Mouse (Mus musculus): ENCODE measurements around the gene Idua. TPM values are rescaled to one million over a fixed set of nuclear protein-coding genes. Genes with fewer than 3 reads are reported as not detected.
"Not testable (repeated sequence)": the region's sequence is repeated elsewhere in the genome, so short reads cannot be mapped to it uniquely, and the experiment has no call there.

Gene Idua
- polyA plus RNA-seq, 1 experiment from 2014 or later: 10.1 TPM

DNA sequence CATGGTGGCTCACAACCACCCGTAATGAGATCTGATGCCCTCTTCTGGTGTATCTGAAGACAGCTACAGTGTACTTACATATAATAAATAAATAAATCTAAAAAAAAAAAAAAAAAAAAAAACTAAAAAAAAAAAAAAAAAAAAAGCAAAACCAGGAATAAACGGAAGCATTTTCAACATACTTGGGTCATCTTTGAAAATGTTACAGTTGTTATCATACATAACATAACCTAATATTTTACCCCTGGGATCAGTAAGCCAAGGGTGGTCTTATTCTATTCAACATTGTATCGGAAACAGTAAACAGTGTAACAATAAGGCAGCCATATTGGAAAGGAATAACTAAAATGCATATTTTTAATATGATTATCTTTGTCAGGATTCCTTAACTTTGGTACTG, 26.0 kb upstream of the Idua start:
- not testable (repeated sequence) for H3K9ac ChIP-seq (ENCODE audit: low read depth, low read length); H3K4me3 ChIP-seq (ENCODE audit: low read depth, low read length); H3K4me1 ChIP-seq (replicated peaks; ENCODE audit: control insufficient read depth, insufficient read depth, low read length); H3K27me3 ChIP-seq (replicated peaks; ENCODE audit: control insufficient read depth, insufficient read depth, low read length); H3K9me3 ChIP-seq (ENCODE audit: control insufficient read depth, low read length); H3K36me3 ChIP-seq (ENCODE audit: control insufficient read depth, insufficient read depth, low read length); DNase-seq (ENCODE audit: low spot score); ATAC-seq (replicated peaks; ENCODE audit: low FRiP score); H3K4me2 ChIP-seq; H3K27ac ChIP-seq (ENCODE audit: low read depth, low read length)
- WGBS: 85% methylated on average over 2 of the region's 3 CpGs

DNA sequence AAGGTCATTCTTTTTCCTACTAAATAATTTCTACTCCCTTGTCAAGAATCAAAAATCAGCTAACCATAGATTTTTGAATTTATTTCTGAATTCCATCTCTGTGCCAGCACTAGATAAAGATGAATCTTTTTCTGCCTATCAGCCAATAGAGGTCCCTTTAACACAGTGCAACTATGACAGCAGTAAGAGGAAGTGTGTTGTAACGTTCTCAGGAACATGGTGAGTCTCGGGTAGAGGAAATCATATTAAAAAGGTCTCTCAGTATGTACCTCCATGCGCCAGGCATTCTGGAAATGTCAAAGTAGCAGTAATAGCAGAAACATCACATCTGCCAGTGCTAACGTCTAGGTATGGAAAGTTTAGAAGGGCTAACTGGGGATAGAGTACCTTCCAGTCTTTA, 24.0 kb upstream of the Idua start:
- 62% methylated on average over 4 of the region's 4 CpGs for WGBS

DNA sequence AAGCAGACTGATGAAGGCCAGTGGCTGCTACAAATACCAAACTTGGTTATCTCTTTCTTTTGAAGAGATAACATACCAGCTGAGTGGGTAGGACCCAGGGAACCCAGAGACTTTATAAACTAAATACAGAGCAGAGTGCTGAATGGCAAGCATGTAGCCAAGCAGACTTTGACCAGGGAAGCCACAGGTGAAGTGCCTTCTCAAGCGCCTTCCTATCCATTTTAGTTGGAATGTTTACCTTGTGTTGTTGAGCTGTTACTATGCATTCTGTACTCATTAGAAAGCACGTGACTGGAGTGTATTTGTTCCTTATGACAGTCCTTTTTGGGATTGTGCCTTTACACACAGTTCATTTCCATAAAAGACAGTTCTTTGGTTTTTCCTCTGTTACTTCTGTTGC, 16.5 kb upstream of the Idua start:
- Histone ChIP-seq H3K4me2 (no peak overlapping the region), H3K9me3 (ENCODE audit: control insufficient read depth, low read length) (no peaks in the 10 kb centered on the region), H3K9ac (ENCODE audit: low read depth, low read length) (no peak overlapping the region), H3K27ac (ENCODE audit: low read depth, low read length) (no peak overlapping the region), H3K36me3 (ENCODE audit: control insufficient read depth, insufficient read depth, low read length) (peaks cover 23% of the 10 kb centered on the region), H3K4me1 (replicated peaks; ENCODE audit: control insufficient read depth, insufficient read depth, low read length) (no peaks in the 10 kb centered on the region), H3K4me3 (ENCODE audit: low read depth, low read length) (no peak overlapping the region), H3K27me3 (replicated peaks; ENCODE audit: control insufficient read depth, insufficient read depth, low read length) (no peaks in the 10 kb centered on the region)
- ATAC-seq (replicated peaks; ENCODE audit: low FRiP score) (no peak), DNase-seq (ENCODE audit: low spot score) (no peak)
- 72% methylated on average over 2 of the region's 2 CpGs for WGBS

More for the DNA sequence above, 24.0 kb upstream of the Idua start:
- Histone ChIP-seq H3K4me2 (no peak overlapping the region), H3K4me3 (ENCODE audit: low read depth, low read length) (no peak overlapping the region), H3K27ac (ENCODE audit: low read depth, low read length) (no peak overlapping the region), H3K4me1 (replicated peaks; ENCODE audit: control insufficient read depth, insufficient read depth, low read length) (no peaks in the 10 kb centered on the region), H3K9ac (ENCODE audit: low read depth, low read length) (no peak overlapping the region), H3K36me3 (ENCODE audit: control insufficient read depth, insufficient read depth, low read length) (peaks cover 5% of the 10 kb centered on the region; the same call in 1 of the 2 replicates), H3K27me3 (replicated peaks; ENCODE audit: control insufficient read depth, insufficient read depth, low read length) (no peaks in the 10 kb centered on the region), H3K9me3 (ENCODE audit: control insufficient read depth, low read length) (no peaks in the 10 kb centered on the region)
- ATAC-seq (replicated peaks; ENCODE audit: low FRiP score) (no peak), DNase-seq (ENCODE audit: low spot score) (no peak)

DNA sequence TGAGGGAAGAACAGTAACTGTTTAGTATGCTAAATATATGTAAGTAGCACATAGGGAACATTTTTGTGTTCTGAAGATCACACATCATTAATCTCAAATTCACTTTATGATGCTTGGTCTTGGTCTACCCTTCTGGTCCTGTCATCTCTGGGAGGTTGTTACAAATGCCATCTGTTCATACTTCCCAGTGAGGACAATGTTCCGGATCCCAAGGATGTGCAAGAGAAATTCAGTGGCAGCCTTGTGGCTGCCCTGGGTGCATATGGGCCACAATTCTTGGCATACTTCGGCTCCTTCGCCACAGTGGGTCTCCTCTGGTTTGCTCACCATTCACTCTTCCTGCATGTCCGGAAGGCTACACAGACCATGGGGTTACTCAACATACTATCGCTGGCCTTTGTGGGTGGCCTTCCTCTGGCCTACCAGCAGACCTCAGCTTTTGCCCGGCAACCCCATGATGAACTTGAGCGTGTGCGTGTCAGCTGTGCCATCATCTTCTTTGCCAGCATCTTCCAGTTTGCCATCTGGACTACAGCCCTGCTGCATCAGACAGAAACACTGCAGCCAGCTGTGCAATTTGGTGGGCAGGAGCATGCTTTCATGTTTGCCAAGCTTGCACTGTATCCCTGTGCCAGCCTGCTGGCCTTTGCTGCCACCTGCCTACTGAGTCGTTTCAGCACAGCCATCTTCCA, 14.3 kb upstream of the Idua start:
- H3K36me3 ChIP-seq (ENCODE audit: control insufficient read depth, insufficient read depth, low read length): peaks cover 23% of the 10 kb centered on the region
- H3K4me3 ChIP-seq (ENCODE audit: low read depth, low read length): no peak overlapping the region
- no peaks in the 10 kb centered on the region for H3K27me3 ChIP-seq (replicated peaks; ENCODE audit: control insufficient read depth, insufficient read depth, low read length)
- WGBS: 87% methylated on average over 9 of the region's 9 CpGs
- H3K9ac ChIP-seq (ENCODE audit: low read depth, low read length): no peak overlapping the region
- H3K4me1 ChIP-seq (replicated peaks; ENCODE audit: control insufficient read depth, insufficient read depth, low read length): no peaks in the 10 kb centered on the region
- H3K9me3 ChIP-seq (ENCODE audit: control insufficient read depth, low read length): no peaks in the 10 kb centered on the region
- no peak for ATAC-seq (replicated peaks; ENCODE audit: low FRiP score)
- no peak overlapping the region for H3K27ac ChIP-seq (ENCODE audit: low read depth, low read length)
- H3K4me2 ChIP-seq: no peak overlapping the region
- no peak for DNase-seq (ENCODE audit: low spot score)

DNA sequence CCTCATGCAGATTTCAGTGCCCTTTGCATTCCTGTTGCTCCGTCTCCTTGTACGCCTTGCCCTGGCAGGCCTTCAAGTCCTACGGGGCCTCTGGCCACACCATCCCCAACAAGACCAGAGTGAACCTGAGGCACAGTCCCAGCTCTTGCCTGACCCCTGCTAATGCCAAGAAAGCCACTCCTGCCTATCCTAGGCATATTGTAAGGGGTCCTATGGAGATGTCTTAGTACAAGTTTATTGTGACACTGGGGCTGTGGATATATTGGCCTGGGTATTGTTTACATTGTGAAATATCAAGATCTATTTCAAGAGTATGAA, 13.8 kb upstream of the Idua start:
- Histone ChIP-seq H3K27me3 (replicated peaks; ENCODE audit: control insufficient read depth, insufficient read depth, low read length) (no peaks in the 10 kb centered on the region), H3K4me1 (replicated peaks; ENCODE audit: control insufficient read depth, insufficient read depth, low read length) (no peaks in the 10 kb centered on the region), H3K9me3 (ENCODE audit: control insufficient read depth, low read length) (no peaks in the 10 kb centered on the region), H3K27ac (ENCODE audit: low read depth, low read length) (no peak overlapping the region), H3K36me3 (ENCODE audit: control insufficient read depth, insufficient read depth, low read length) (peaks cover 23% of the 10 kb centered on the region), H3K9ac (ENCODE audit: low read depth, low read length) (no peak overlapping the region), H3K4me3 (ENCODE audit: low read depth, low read length) (no peak overlapping the region), H3K4me2 (no peak overlapping the region)
- WGBS: 93% methylated on average over 3 of the region's 3 CpGs
- ATAC-seq (replicated peaks; ENCODE audit: low FRiP score) (no peak), DNase-seq (ENCODE audit: low spot score) (no peak)

DNA sequence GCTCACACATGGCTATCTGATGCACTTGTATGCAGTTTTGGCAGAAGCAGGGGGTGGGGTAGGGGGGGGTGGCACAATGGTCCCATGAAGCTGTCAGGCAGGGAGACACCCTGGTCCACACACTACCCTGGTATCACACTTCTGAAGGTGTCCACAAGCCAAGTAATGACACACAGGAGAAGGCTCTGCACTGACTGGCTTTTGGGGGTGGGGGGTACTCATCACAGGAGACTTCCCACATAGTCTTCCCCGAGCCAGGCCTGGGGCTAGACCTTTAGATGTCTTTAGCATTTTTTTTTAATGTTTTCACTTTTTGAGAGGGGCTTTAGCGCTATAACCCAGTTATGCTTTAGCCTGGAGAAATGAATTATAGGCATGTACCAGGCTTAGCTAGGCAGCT, 12.8 kb upstream of the Idua start:
- H3K4me2 ChIP-seq: no peak overlapping the region
- no peak overlapping the region for H3K4me3 ChIP-seq (ENCODE audit: low read depth, low read length)
- H3K4me1 ChIP-seq (replicated peaks; ENCODE audit: control insufficient read depth, insufficient read depth, low read length): no peaks in the 10 kb centered on the region
- no peaks in the 10 kb centered on the region for H3K27me3 ChIP-seq (replicated peaks; ENCODE audit: control insufficient read depth, insufficient read depth, low read length)
- no peak overlapping the region for H3K27ac ChIP-seq (ENCODE audit: low read depth, low read length)
- 94% methylated on average over 2 of the region's 2 CpGs for WGBS
- no peaks in the 10 kb centered on the region for H3K9me3 ChIP-seq (ENCODE audit: control insufficient read depth, low read length)
- no peak for DNase-seq (ENCODE audit: low spot score)
- H3K36me3 ChIP-seq (ENCODE audit: control insufficient read depth, insufficient read depth, low read length): peaks cover 25% of the 10 kb centered on the region
- no peak for ATAC-seq (replicated peaks; ENCODE audit: low FRiP score)
- H3K9ac ChIP-seq (ENCODE audit: low read depth, low read length): no peak overlapping the region

DNA sequence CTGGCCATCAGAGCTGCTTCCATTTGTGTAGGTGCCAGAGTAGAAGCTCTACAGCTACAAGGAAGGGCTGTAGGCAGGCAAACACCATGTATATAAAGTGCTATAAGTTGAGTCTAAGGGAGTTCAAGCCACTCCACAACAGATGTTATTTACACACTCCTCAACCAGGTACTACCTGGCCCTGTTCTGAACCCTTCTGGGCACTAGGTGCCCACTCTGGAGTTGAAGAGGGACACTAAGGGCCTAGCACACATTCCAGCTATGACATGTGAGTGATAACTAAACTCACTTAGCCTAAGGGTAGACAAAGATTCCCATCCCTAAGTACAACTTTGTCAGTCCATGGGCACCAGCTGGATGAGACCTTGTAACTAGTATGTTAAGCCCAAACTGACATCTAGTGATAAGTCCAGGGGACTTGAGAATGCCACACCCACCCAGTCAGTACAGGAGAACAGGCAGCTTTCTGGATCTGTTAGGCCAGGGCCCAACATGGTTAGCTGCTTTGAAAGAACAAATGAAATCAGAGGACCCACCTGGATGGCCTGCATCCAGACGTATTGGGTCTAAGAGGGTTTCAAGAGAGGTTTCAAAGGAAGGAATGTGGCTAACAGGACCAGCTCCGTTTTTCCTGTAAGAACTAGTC, 12.2 kb upstream of the Idua start:
- Histone ChIP-seq H3K27me3 (replicated peaks; ENCODE audit: control insufficient read depth, insufficient read depth, low read length) (no peaks in the 10 kb centered on the region), H3K9ac (ENCODE audit: low read depth, low read length) (no peak overlapping the region), H3K36me3 (ENCODE audit: control insufficient read depth, insufficient read depth, low read length) (peaks cover 30% of the 10 kb centered on the region), H3K27ac (ENCODE audit: low read depth, low read length) (no peak overlapping the region), H3K4me3 (ENCODE audit: low read depth, low read length) (no peak overlapping the region), H3K4me1 (replicated peaks; ENCODE audit: control insufficient read depth, insufficient read depth, low read length) (no peaks in the 10 kb centered on the region), H3K9me3 (ENCODE audit: control insufficient read depth, low read length) (no peaks in the 10 kb centered on the region), H3K4me2 (no peak overlapping the region)
- WGBS: 83% methylated on average over 2 of the region's 2 CpGs
- ATAC-seq (replicated peaks; ENCODE audit: low FRiP score) (no peak), DNase-seq (ENCODE audit: low spot score) (peak; percentile 26)

DNA sequence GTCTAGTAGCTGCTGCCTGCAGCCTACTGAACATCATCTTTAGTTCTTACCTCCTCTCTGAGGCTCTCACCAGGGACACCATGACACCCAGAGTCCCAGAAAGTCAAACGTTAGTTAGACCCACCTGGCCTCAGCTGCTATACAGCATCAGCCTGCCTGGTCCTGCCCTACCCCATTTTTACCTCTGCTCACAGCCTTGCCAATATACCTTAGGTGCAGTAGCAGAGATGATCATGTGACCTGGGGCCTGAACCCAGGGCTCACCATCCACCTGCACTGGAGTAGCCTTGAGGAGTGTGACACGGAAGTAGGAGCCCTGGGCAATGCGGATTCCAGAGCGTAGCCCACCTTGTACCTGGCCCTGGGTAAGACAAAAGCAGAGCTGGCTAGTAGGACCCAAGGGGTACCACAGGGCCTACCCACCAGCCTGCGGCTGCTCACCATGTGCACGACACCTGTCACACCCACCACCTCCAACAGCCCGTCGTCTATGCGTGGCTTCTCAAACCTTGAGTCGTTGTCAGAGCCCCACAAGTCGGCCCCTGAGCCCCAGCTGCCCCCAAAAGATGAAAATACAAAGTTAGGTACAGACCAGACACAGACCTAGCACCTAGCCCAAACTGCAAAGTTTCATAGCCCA, 11.1 kb upstream of the Idua start:
- no peaks in the 10 kb centered on the region for H3K9me3 ChIP-seq (ENCODE audit: control insufficient read depth, low read length)
- H3K9ac ChIP-seq (ENCODE audit: low read depth, low read length): no peak overlapping the region
- H3K4me3 ChIP-seq (ENCODE audit: low read depth, low read length): no peak overlapping the region
- ATAC-seq (replicated peaks; ENCODE audit: low FRiP score) (no peak), DNase-seq (ENCODE audit: low spot score) (peak; percentile 30)
- WGBS: 91% methylated on average over 11 of the region's 11 CpGs
- H3K4me2 ChIP-seq: no peak overlapping the region
- peaks cover 31% of the 10 kb centered on the region for H3K36me3 ChIP-seq (ENCODE audit: control insufficient read depth, insufficient read depth, low read length)
- no peak overlapping the region for H3K27ac ChIP-seq (ENCODE audit: low read depth, low read length)
- no peaks in the 10 kb centered on the region for H3K27me3 ChIP-seq (replicated peaks; ENCODE audit: control insufficient read depth, insufficient read depth, low read length)
- no peaks in the 10 kb centered on the region for H3K4me1 ChIP-seq (replicated peaks; ENCODE audit: control insufficient read depth, insufficient read depth, low read length)

DNA sequence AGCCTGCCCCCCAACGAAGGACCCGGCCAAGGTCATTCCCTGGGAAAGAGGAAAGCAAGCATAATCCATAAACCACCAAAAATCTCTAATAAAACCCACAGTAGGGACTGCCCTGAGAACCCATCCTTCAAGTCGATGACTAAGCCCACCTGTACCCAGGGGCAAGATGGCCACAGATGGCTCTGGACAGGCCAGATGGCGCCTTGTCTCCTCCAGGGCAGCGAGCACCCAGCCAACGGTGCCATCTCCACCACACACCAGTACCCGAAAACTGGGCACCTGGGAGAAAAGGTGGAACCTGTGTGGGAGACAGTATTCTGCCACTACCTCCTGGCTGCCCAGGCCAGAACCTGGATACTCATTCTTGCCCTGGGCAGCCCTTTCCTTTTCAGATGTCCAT, 9.8 kb upstream of the Idua start:
- no peaks in the 10 kb centered on the region for H3K9me3 ChIP-seq (ENCODE audit: control insufficient read depth, low read length)
- ATAC-seq (replicated peaks; ENCODE audit: low FRiP score) (no peak), DNase-seq (ENCODE audit: low spot score) (no peak)
- 83% methylated on average over 7 of the region's 7 CpGs for WGBS
- no peak overlapping the region for H3K9ac ChIP-seq (ENCODE audit: low read depth, low read length)
- peaks cover 37% of the 10 kb centered on the region for H3K36me3 ChIP-seq (ENCODE audit: control insufficient read depth, insufficient read depth, low read length)
- no peaks in the 10 kb centered on the region for H3K27me3 ChIP-seq (replicated peaks; ENCODE audit: control insufficient read depth, insufficient read depth, low read length)
- H3K4me3 ChIP-seq (ENCODE audit: low read depth, low read length): no peak overlapping the region
- H3K4me1 ChIP-seq (replicated peaks; ENCODE audit: control insufficient read depth, insufficient read depth, low read length): no peaks in the 10 kb centered on the region
- no peak overlapping the region for H3K27ac ChIP-seq (ENCODE audit: low read depth, low read length)
- no peak overlapping the region for H3K4me2 ChIP-seq
